Mouse (Mus musculus) cortical plate, adult 2 months (tissue): ENCODE data around the gene Lclat1.

Experiments
- CTCF ChIP-seq: fragments of 200-500 bp; IDR thresholded peaks from 2 replicates; pipeline ENCODE4 v1.5.1; 2011; ENCODE audit warnings: mild to moderate bottlenecking, control low read depth, low read length; ENCODE audit not compliant: insufficient read depth; ENCODE audit errors: extremely low read depth
- POLR2A ChIP-seq: fragments of 200-500 bp; IDR thresholded peaks from 2 replicates; pipeline ENCODE4 v1.6.1; 2011; ENCODE audit warnings: mild to moderate bottlenecking, low read length, control low read depth; ENCODE audit not compliant: insufficient read depth; ENCODE audit errors: extremely low read depth

GRCm38 (mm10) chr17:73194146-73194545 lies 86.4 kb downstream of the Lclat1 start:
- TF ChIP-seq CTCF, result no peak
- TF ChIP-seq POLR2A, result no peak
